ENCODE assay signal across 19 mouse cellular contexts in the genomic region with DNA sequence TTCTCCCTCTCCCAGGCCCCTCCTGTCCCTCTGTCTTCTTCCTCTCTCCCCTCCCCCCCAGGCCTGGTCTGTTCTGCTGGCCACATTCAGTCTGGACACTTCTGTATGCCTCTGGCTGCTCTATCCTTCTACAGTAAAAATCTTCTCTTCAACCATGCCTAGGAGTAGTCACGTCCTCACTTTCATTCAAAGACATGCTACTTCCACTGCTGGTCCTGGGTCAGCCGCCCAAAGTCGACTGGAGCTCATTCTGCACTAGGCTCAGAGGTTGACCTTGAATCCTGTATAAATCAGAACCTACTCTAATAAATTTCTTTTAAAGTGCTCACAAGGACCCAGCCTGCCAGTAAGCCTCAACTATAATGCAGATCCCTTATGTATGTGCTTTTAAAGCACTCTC. TPM values are rescaled to one million over a fixed set of nuclear protein-coding genes. Genes with fewer than 3 reads are reported as not detected.
DNase-seq lines count a peak whose midpoint lies in the region; ATAC-seq and TF ChIP-seq lines count a peak whose summit lies in the region.
"Had no signal": no experiment of that assay in that cellular context is flagged by ENCODE, and none has a peak within 500 bp of the region (broad histone marks: within the 10 kb centered on the region; RNA-seq: fewer than 3 reads in every experiment).

No protein-coding gene starts in this region.

- H3K9me3 ChIP-seq in forebrain, embryonic 12.5 days: no peaks in the 10 kb centered on the region
- H3K9me3 ChIP-seq in forebrain, postnatal 0 days (ENCODE audit: low read length): no peaks in the 10 kb centered on the region
- no peaks in the 10 kb centered on the region for H3K9me3 ChIP-seq in hindbrain, embryonic 13.5 days
- no peaks in the 10 kb centered on the region for H3K9me3 ChIP-seq in hindbrain, embryonic 14.5 days (ENCODE audit: control insufficient read depth, low read length)
- no peaks in the 10 kb centered on the region for H3K9me3 ChIP-seq in embryonic facial prominence, embryonic 10.5 days
- H3K9me3 ChIP-seq in forebrain, embryonic 13.5 days (replicated peaks): no peaks in the 10 kb centered on the region
- H3K9me3 ChIP-seq in intestine, embryonic 16.5 days (ENCODE audit: control insufficient read depth, low read length): no peaks in the 10 kb centered on the region
- H3K9me3 ChIP-seq: liver, embryonic 13.5 days had no signal

- H3K27ac ChIP-seq in forebrain, embryonic 12.5 days: peak overlapping the region; percentile 89
- H3K27ac ChIP-seq in forebrain, postnatal 0 days (ENCODE audit: low read depth, low read length): no peak overlapping the region
- H3K27ac ChIP-seq in hindbrain, embryonic 13.5 days: 0 out of 2 replicates have a peak overlapping the region, but pooled peaks have one; percentile 64
- H3K27ac ChIP-seq in hindbrain, embryonic 14.5 days: no peak overlapping the region
- H3K27ac ChIP-seq in embryonic facial prominence, embryonic 10.5 days (replicated peaks): peak overlapping the region; percentile 72
- H3K27ac ChIP-seq in forebrain, embryonic 13.5 days: peak overlapping the region; percentile 93; the same call in 1 of the 2 replicates
- no peak overlapping the region for H3K27ac ChIP-seq in intestine, embryonic 16.5 days (ENCODE audit: low read length)
- H3K27ac ChIP-seq: kidney, postnatal 0 days; liver, embryonic 13.5 days had no signal

- no peak overlapping the region for H3K4me2 ChIP-seq in forebrain, embryonic 12.5 days
- H3K4me2 ChIP-seq in forebrain, postnatal 0 days (ENCODE audit: low read depth): no peak overlapping the region
- H3K4me2 ChIP-seq in hindbrain, embryonic 13.5 days: no peak overlapping the region
- no peak overlapping the region for H3K4me2 ChIP-seq in hindbrain, embryonic 14.5 days (replicated peaks)
- no peak overlapping the region for H3K4me2 ChIP-seq in forebrain, embryonic 13.5 days
- H3K4me2 ChIP-seq in intestine, embryonic 16.5 days (ENCODE audit: low read depth, low read length): no peak overlapping the region
- H3K4me2 ChIP-seq: liver, embryonic 13.5 days had no signal

- no peaks in the 10 kb centered on the region for H3K36me3 ChIP-seq in forebrain, embryonic 12.5 days (replicated peaks)
- H3K36me3 ChIP-seq in forebrain, postnatal 0 days (ENCODE audit: insufficient read depth): no peaks in the 10 kb centered on the region
- no peaks in the 10 kb centered on the region for H3K36me3 ChIP-seq in hindbrain, embryonic 13.5 days
- no peaks in the 10 kb centered on the region for H3K36me3 ChIP-seq in hindbrain, embryonic 14.5 days (replicated peaks; ENCODE audit: control insufficient read depth, insufficient read depth)
- peaks cover 11% of the 10 kb centered on the region for H3K36me3 ChIP-seq in embryonic facial prominence, embryonic 10.5 days (replicated peaks)
- H3K36me3 ChIP-seq in forebrain, embryonic 13.5 days (ENCODE audit: poor library complexity, severe bottlenecking): no peaks in the 10 kb centered on the region
- H3K36me3 ChIP-seq in intestine, embryonic 16.5 days (ENCODE audit: control insufficient read depth, insufficient read depth, low read length): no peaks in the 10 kb centered on the region
- H3K36me3 ChIP-seq: liver, embryonic 13.5 days had no signal

- no peak for ATAC-seq in forebrain, embryonic 12.5 days (ENCODE audit: low FRiP score)
- no peak for ATAC-seq in forebrain, postnatal 0 days
- ATAC-seq in hindbrain, embryonic 13.5 days (ENCODE audit: low FRiP score): no peak
- ATAC-seq in hindbrain, embryonic 14.5 days (ENCODE audit: low FRiP score): no peak
- ATAC-seq in forebrain, embryonic 13.5 days: no peak
- no peak for ATAC-seq in intestine, embryonic 16.5 days
- ATAC-seq: midbrain, embryonic 16.5 days had no signal

- no peak overlapping the region for H3K9ac ChIP-seq in forebrain, embryonic 12.5 days
- H3K9ac ChIP-seq in forebrain, postnatal 0 days: no peak overlapping the region
- no peak overlapping the region for H3K9ac ChIP-seq in hindbrain, embryonic 13.5 days
- no peak overlapping the region for H3K9ac ChIP-seq in hindbrain, embryonic 14.5 days
- H3K9ac ChIP-seq in forebrain, embryonic 13.5 days: no peak overlapping the region
- H3K9ac ChIP-seq in intestine, embryonic 16.5 days (ENCODE audit: low read depth, low read length): no peak overlapping the region
- H3K9ac ChIP-seq: liver, embryonic 13.5 days had no signal

- peaks cover 92% of the 10 kb centered on the region for H3K4me1 ChIP-seq in forebrain, embryonic 12.5 days
- H3K4me1 ChIP-seq in forebrain, postnatal 0 days (ENCODE audit: insufficient read depth): peaks cover 45% of the 10 kb centered on the region
- peaks cover 76% of the 10 kb centered on the region for H3K4me1 ChIP-seq in hindbrain, embryonic 13.5 days (replicated peaks)
- peaks cover 48% of the 10 kb centered on the region for H3K4me1 ChIP-seq in hindbrain, embryonic 14.5 days (replicated peaks; ENCODE audit: control insufficient read depth, insufficient read depth, low read length)
- H3K4me1 ChIP-seq in embryonic facial prominence, embryonic 10.5 days: peaks cover 88% of the 10 kb centered on the region
- H3K4me1 ChIP-seq in forebrain, embryonic 13.5 days: peaks cover 97% of the 10 kb centered on the region
- H3K4me1 ChIP-seq in intestine, embryonic 16.5 days (ENCODE audit: control insufficient read depth, insufficient read depth, low read length): peaks cover 29% of the 10 kb centered on the region

- TF ChIP-seq CTCF in forebrain, postnatal 0 days (IDR thresholded peaks at IDR 0.05; ENCODE audit: low read depth): no peak

- no peak overlapping the region for H3K4me3 ChIP-seq in forebrain, embryonic 12.5 days (replicated peaks)
- H3K4me3 ChIP-seq in forebrain, postnatal 0 days (ENCODE audit: low read depth, low read length): no peak overlapping the region
- H3K4me3 ChIP-seq in hindbrain, embryonic 13.5 days: no peak overlapping the region
- no peak overlapping the region for H3K4me3 ChIP-seq in hindbrain, embryonic 14.5 days (replicated peaks; ENCODE audit: low read length)
- H3K4me3 ChIP-seq in embryonic facial prominence, embryonic 10.5 days: no peak overlapping the region
- H3K4me3 ChIP-seq in forebrain, embryonic 13.5 days: no peak overlapping the region
- H3K4me3 ChIP-seq in intestine, embryonic 16.5 days (ENCODE audit: low read length): no peak overlapping the region
- H3K4me3 ChIP-seq: liver, embryonic 13.5 days had no signal

- no peaks in the 10 kb centered on the region for H3K27me3 ChIP-seq in forebrain, embryonic 12.5 days
- no peaks in the 10 kb centered on the region for H3K27me3 ChIP-seq in forebrain, postnatal 0 days (ENCODE audit: insufficient read depth, low read length)
- no peaks in the 10 kb centered on the region for H3K27me3 ChIP-seq in hindbrain, embryonic 13.5 days
- no peaks in the 10 kb centered on the region for H3K27me3 ChIP-seq in hindbrain, embryonic 14.5 days (ENCODE audit: control insufficient read depth, insufficient read depth, low read length)
- no peaks in the 10 kb centered on the region for H3K27me3 ChIP-seq in embryonic facial prominence, embryonic 10.5 days (replicated peaks; ENCODE audit: low read depth, poor library complexity, severe bottlenecking)
- no peaks in the 10 kb centered on the region for H3K27me3 ChIP-seq in forebrain, embryonic 13.5 days
- no peaks in the 10 kb centered on the region for H3K27me3 ChIP-seq in intestine, embryonic 16.5 days (replicated peaks; ENCODE audit: control insufficient read depth, insufficient read depth, low read length)
- H3K27me3 ChIP-seq: liver, embryonic 13.5 days had no signal

- 67% methylated on average over 3 of the region's 3 CpGs for WGBS in forebrain, embryonic 12.5 days
- WGBS in forebrain, postnatal 0 days: 78% methylated on average over 3 of the region's 3 CpGs
- whole genome bisulfite sequencing in hindbrain, embryonic 13.5 days: 80% methylated on average over 3 of the region's 3 CpGs
- WGBS in hindbrain, embryonic 14.5 days: 75% methylated on average over 3 of the region's 3 CpGs
- 76% methylated on average over 3 of the region's 3 CpGs for WGBS in embryonic facial prominence, embryonic 10.5 days
- 82% methylated on average over 3 of the region's 3 CpGs for WGBS in forebrain, embryonic 13.5 days
- WGBS in intestine, embryonic 16.5 days: 64% methylated on average over 3 of the region's 3 CpGs

- no peak for DNase-seq in forebrain, postnatal 0 days
- DNase-seq in hindbrain, embryonic 14.5 days (ENCODE audit: low spot score): no peak
- no peak for DNase-seq in embryonic facial prominence, embryonic 10.5 days (ENCODE audit: low spot score)
- DNase-seq: cerebellum, adult 18-20 months; cerebellum, postnatal 14 days; kidney, adult 18-20 months; layer of hippocampus, adult 9-11 months; liver, embryonic 13.5 days; lung, adult 2 months; lung, postnatal 14 days; retina, postnatal 1 day; right cerebral cortex, postnatal 25 days; spleen, adult 18-20 months had no signal

RNA-seq across cellular contexts. Expression of gene Tmem131l, which starts 53.2 kb away (rescaled TPM):
- polyA plus RNA-seq in forebrain, embryonic 12.5 days (2016; fragmentation: Nextera tagmentation; extraction: Ambion mirVana): 116 and 130 TPM in 2 replicates
- 59.3 and 65.0 TPM in 2 replicates for total RNA-seq in forebrain, postnatal 0 days (2014; rRNA removed)
- polyA plus RNA-seq in forebrain, postnatal 0 days (2015; fragmentation: Nextera tagmentation; extraction: Ambion mirVana): 32.3 and 37.5 TPM in 2 replicates
- 66.6 and 75.8 TPM in 2 replicates for polyA plus RNA-seq in hindbrain, embryonic 13.5 days (2015; fragmentation: Nextera tagmentation; extraction: Ambion mirVana)
- 51.2 and 57.5 TPM in 2 replicates for polyA plus RNA-seq in hindbrain, embryonic 14.5 days (2014; fragmentation: Nextera tagmentation; extraction: Ambion mirVana)
- polyA plus RNA-seq in embryonic facial prominence, embryonic 10.5 days (2016; fragmentation: Nextera tagmentation; extraction: Ambion mirVana): 82.6 and 84.7 TPM in 2 replicates
- polyA plus RNA-seq in forebrain, embryonic 13.5 days (2015; fragmentation: Nextera tagmentation; extraction: Ambion mirVana): 125 and 139 TPM in 2 replicates
- 18.2 and 19.8 TPM in 2 replicates for polyA plus RNA-seq in intestine, embryonic 16.5 days (2015; fragmentation: Nextera tagmentation; extraction: Ambion mirVana)

Comparison
In these comparisons a context has a peak if more than half of its experiments do, and no peak if none do; other contexts are left out.
1. H3K27ac ChIP-seq: peak in forebrain, embryonic 12.5 days (single experiment), hindbrain, embryonic 13.5 days (single experiment), embryonic facial prominence, embryonic 10.5 days (single experiment) and forebrain, embryonic 13.5 days (single experiment); none in forebrain, postnatal 0 days (single experiment), hindbrain, embryonic 14.5 days (single experiment) and intestine, embryonic 16.5 days (single experiment).